Mouse (Mus musculus) heart, adult 2 months (tissue): ENCODE data around the gene Otx2.

ENCODE experiments used
- CTCF ChIP-seq: fragments of 200-600 bp; IDR thresholded peaks from 2 replicates; pipeline ENCODE4 v1.8.1; 2022; ENCODE audit warnings: antibody characterized with exemption, mild to moderate bottlenecking, moderate library complexity
- EP300 ChIP-seq: fragments of 200-500 bp; IDR thresholded peaks from 2 replicates; pipeline ENCODE4 v1.6.1; 2011; ENCODE audit warnings: low read depth, low read length, control low read depth; ENCODE audit not compliant: insufficient read depth
- POLR2A ChIP-seq: fragments of 200-500 bp; IDR thresholded peaks from 2 replicates; pipeline ENCODE4 v1.6.1; 2011; ENCODE audit warnings: mild to moderate bottlenecking, low read depth, low read length, control low read depth; ENCODE audit not compliant: insufficient read depth

- no peak for TF ChIP-seq CTCF
- TF ChIP-seq EP300 = no peak
- no peak for TF ChIP-seq POLR2A
Observed at GRCm38 (mm10) chr14:48629404-48629803, 44.2 kb downstream of the Otx2 start.
